Mouse (Mus musculus) R1 (cell line): ENCODE measurements around the gene Mrtfb.
A peak's percentile ranks its signal among the peaks of the same experiment; 100 is the strongest.
"Not testable (repeated sequence)": the region's sequence is repeated elsewhere in the genome, so short reads cannot be mapped to it uniquely, and the experiment has no call there.

Source experiments
- DNase-seq: peaks from one replicate; pipeline ENCODE4 v3.0.0-alpha.2; 2018; ENCODE audit warnings: low read depth, low spot score

The Mrtfb gene

GRCm38 (mm10) chr16:13276258-13276657 lies 20.0 kb downstream of the Mrtfb start:
- DNase-seq, result no peak

GRCm38 (mm10) chr16:13276709-13277399 lies 20.6 kb downstream of the Mrtfb start:
- DNase-seq, result no peak

- DNase-seq, result not testable (repeated sequence)
These were observed 30.1 kb downstream of the Mrtfb start for GRCm38 (mm10) chr16:13286425-13286824.

GRCm38 (mm10) chr16:13297860-13298259 lies 41.6 kb downstream of the Mrtfb start:
- DNase-seq, result no peak

GRCm38 (mm10) chr16:13298991-13299390 lies 42.7 kb downstream of the Mrtfb start:
- no peak for DNase-seq

- no peak for DNase-seq
These were observed 49.9 kb downstream of the Mrtfb start for GRCm38 (mm10) chr16:13306065-13306695.

DNA sequence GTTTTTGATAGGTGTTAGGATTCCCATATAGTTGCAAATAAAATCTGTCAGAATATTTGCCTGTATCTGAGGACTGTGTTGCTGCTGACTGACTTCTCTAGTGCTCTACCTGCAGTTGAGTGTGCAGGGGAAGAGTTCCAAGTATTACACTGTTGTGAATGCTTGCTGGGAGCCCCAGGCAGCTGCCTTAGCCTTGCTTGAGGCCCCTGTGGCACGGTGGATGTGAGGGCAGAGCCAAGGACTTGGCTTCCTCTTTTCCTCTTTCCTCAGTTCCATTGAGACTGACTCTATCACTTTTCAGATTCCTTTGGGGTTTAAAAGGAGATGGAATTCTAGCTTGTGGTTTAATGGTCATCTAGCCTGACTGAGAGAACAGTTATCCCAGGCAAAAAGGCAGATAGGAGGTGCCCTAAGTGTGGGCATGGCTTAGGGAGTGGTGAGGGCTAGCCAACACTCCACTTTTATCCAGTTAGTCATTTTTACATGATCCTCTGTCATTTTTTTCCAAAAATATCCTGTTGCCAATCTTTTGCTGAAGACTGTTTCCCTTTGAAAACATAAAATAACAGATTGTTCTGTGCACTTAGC lies 53.9 kb downstream of the Mrtfb start:
- no peak for DNase-seq

GRCm38 (mm10) chr16:13311374-13311773 lies 55.1 kb downstream of the Mrtfb start:
- no peak for DNase-seq

GRCm38 (mm10) chr16:13313096-13313719 lies 56.9 kb downstream of the Mrtfb start:
- DNase-seq, result no peak

DNA sequence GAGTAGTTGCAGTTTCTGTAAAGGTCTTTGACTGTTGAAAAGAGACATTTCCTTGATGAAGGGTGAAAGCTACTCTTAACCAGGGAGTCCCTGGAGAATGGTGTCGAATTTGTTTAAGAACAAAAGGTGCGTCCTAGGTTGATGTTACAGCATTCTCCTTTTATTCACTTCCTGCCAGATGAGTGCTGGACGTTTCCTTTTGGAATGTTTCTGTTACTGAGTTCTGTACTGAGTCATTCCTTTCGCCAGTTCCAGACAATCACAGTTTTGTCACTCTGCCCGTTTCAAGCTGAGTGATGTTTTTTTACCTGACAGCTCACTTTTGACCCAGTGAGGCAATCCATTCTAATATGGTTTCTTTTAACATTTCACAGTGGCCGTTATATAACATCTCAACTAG lies 67.5 kb downstream of the Mrtfb start:
- DNase-seq, result peak; percentile 74

GRCm38 (mm10) chr16:13326622-13327021 lies 70.3 kb downstream of the Mrtfb start:
- no peak for DNase-seq

DNA sequence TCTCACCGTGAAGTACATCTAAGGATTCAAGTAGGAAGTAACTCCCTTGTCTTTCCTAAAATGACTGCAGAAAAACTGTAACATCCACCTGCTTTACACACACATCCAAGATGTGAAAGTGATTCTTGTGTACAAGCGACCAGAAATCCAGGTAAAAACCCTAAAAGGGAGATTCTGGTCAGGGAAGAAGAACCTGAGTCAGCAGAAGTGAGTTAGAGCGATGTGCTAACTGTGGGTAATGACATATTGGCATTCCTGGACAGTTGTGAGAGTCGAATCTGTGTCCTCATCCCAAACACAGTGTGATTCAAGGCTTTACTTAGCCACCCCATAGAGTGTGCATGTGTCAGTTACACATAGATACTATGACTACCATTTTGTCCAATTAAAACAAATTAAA lies 72.4 kb downstream of the Mrtfb start:
- no peak for DNase-seq

- DNase-seq, result no peak
These were observed 73.4 kb downstream of the Mrtfb start for GRCm38 (mm10) chr16:13329640-13330039.

- DNase-seq, result no peak
These were observed 74.0 kb downstream of the Mrtfb start for GRCm38 (mm10) chr16:13330221-13330659.

DNA sequence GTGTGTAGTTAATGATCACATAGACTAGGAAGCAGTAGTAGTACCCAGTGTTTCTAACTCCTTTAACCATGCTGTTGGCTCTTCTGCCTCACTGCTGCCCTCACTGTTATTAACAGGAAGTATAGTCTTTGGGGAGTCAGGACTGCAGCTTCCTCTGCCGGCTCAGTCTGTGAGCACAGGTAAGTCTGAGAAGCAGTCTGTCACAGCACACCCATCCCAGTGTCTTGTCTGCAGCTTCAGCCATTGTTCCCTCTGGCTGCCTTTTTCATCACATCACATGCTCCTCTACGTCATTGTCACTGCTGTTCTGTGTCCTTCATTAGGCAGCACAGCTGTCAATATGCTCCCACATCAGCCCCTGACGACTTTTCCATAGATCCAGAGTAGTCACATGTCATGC lies 75.6 kb downstream of the Mrtfb start:
- no peak for DNase-seq

GRCm38 (mm10) chr16:13332536-13332935 lies 76.3 kb downstream of the Mrtfb start:
- no peak for DNase-seq

DNA sequence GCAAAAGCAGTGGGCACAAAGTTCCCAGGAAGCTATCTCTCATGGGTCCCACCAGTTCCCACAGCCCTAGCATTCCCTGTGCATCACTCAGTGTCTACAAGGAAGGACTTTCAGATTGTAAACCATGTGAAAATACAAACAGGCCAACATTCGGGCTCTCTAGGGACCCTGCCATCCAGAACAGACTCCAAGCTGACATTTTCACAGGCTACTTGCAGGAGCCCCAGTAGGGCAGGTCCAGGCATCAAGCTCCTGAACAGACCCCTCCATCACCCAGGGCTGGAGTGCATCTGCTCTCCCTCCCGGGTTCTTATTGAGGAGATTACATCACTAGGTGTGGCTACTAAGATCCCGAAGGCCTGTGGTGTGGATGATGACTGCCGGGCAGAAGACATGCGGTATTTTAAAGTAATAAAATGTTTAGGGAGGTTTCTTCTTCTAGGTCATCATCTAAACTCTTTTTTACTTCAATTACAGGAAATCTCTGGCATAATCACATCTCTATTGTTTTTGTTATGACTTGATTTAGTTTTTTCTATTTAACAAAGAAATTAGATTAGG lies 77.6 kb downstream of the Mrtfb start:
- no peak for DNase-seq

GRCm38 (mm10) chr16:13336503-13337230 lies 80.4 kb downstream of the Mrtfb start:
- no peak for DNase-seq

DNA sequence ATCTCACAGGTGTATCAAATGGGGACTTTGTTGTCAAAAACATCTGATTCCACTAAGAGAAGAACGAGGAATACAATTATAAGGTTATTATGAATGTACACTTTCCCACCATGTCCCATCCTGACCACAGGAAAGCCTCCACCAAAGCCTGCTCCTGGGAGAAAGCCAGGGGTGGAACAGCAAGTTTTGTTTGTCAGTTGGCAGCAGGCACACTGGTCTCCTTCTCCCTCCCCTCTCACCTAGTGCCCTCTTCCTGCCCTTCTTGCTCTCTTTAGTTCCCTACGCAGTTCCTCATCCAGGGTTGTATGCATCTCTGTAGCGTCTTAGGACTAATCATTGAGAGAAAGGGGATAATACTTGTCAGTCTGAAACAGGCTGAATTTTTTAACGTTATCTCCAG lies 81.8 kb downstream of the Mrtfb start:
- no peak for DNase-seq

GRCm38 (mm10) chr16:13339433-13339832 lies 83.2 kb downstream of the Mrtfb start:
- no peak for DNase-seq

- not testable (repeated sequence) for DNase-seq
These were observed 89.5 kb downstream of the Mrtfb start for GRCm38 (mm10) chr16:13345822-13346221.

GRCm38 (mm10) chr16:13350729-13351128 lies 94.4 kb downstream of the Mrtfb start:
- no peak for DNase-seq
